Mouse (Mus musculus): ENCODE data around the gene Ctnnd2. TPM values are rescaled to one million over a fixed set of nuclear protein-coding genes. Genes with fewer than 3 reads are reported as not detected.

The Ctnnd2 gene
- total RNA-seq, 4 experiments from 2014 or later: not detected

GRCm38 (mm10) chr15:30512467-30512866 is 340.1 kb downstream of the Ctnnd2 start:
- DNase-seq (ENCODE audit: low spot score in 2 of 2): no peak

GRCm38 (mm10) chr15:30513122-30513521 is 340.7 kb downstream of the Ctnnd2 start:
- no peak for DNase-seq (ENCODE audit: low spot score in 2 of 2)

GRCm38 (mm10) chr15:30515425-30515824 is 343.0 kb downstream of the Ctnnd2 start:
- DNase-seq (ENCODE audit: low spot score in 2 of 2): no peak

- DNase-seq (ENCODE audit: low spot score in 2 of 2): no peak
Observed at GRCm38 (mm10) chr15:30541459-30541858, 369.1 kb downstream of the Ctnnd2 start.

- DNase-seq (ENCODE audit: low spot score in 2 of 2): no peak
Observed at GRCm38 (mm10) chr15:30548263-30548662, 375.9 kb downstream of the Ctnnd2 start.

GRCm38 (mm10) chr15:30550956-30551355 is 378.6 kb downstream of the Ctnnd2 start:
- DNase-seq (ENCODE audit: low spot score in 2 of 2): no peak

GRCm38 (mm10) chr15:30553910-30554406 is 381.6 kb downstream of the Ctnnd2 start:
- DNase-seq (ENCODE audit: low spot score in 2 of 2): no peak

GRCm38 (mm10) chr15:30555787-30556186 is 383.4 kb downstream of the Ctnnd2 start:
- DNase-seq (ENCODE audit: low spot score in 2 of 2): no peak

- no peak for DNase-seq (ENCODE audit: low spot score in 2 of 2)
Observed at GRCm38 (mm10) chr15:30562375-30562774, 390.0 kb downstream of the Ctnnd2 start.

GRCm38 (mm10) chr15:30564594-30564993 is 392.2 kb downstream of the Ctnnd2 start:
- DNase-seq (ENCODE audit: low spot score in 2 of 2): no peak

GRCm38 (mm10) chr15:30570254-30570800 is 397.9 kb downstream of the Ctnnd2 start:
- no peak for DNase-seq (ENCODE audit: low spot score in 2 of 2)

- DNase-seq (ENCODE audit: low spot score in 2 of 2): no peak
Observed at GRCm38 (mm10) chr15:30587446-30587845, 415.1 kb downstream of the Ctnnd2 start.

GRCm38 (mm10) chr15:30590865-30591264 is 418.5 kb downstream of the Ctnnd2 start:
- DNase-seq (ENCODE audit: low spot score in 2 of 2): no peak

GRCm38 (mm10) chr15:30595507-30595906 is 423.1 kb downstream of the Ctnnd2 start:
- DNase-seq (ENCODE audit: low spot score in 2 of 2): no peak

GRCm38 (mm10) chr15:30610613-30611012 is 438.2 kb downstream of the Ctnnd2 start:
- no peak for DNase-seq (ENCODE audit: low spot score in 2 of 2)

GRCm38 (mm10) chr15:30615451-30615850 is 443.1 kb downstream of the Ctnnd2 start:
- DNase-seq (ENCODE audit: low spot score in 2 of 2): no peak

GRCm38 (mm10) chr15:30616861-30617260 is 444.5 kb downstream of the Ctnnd2 start:
- no peak for DNase-seq (ENCODE audit: low spot score in 2 of 2)

GRCm38 (mm10) chr15:30617932-30618331 is 445.5 kb downstream of the Ctnnd2 start:
- DNase-seq (ENCODE audit: low spot score in 2 of 2): no peak

- DNase-seq (ENCODE audit: low spot score in 2 of 2): no peak
Observed at GRCm38 (mm10) chr15:30628524-30628923, 456.1 kb downstream of the Ctnnd2 start.

- no peak for DNase-seq (ENCODE audit: low spot score in 2 of 2)
Observed at GRCm38 (mm10) chr15:30632113-30632735, 459.8 kb downstream of the Ctnnd2 start.

- no peak for DNase-seq (ENCODE audit: low spot score in 2 of 2)
Observed at GRCm38 (mm10) chr15:30633917-30634316, 461.5 kb downstream of the Ctnnd2 start.

- DNase-seq (ENCODE audit: low spot score in 2 of 2): no peak
Observed at GRCm38 (mm10) chr15:30634522-30634921, 462.1 kb downstream of the Ctnnd2 start.

- no peak for DNase-seq (ENCODE audit: low spot score in 2 of 2)
Observed at GRCm38 (mm10) chr15:30640651-30641050, 468.3 kb downstream of the Ctnnd2 start.
